8 mouse cellular contexts compared by ENCODE assay signal in the genomic region with DNA sequence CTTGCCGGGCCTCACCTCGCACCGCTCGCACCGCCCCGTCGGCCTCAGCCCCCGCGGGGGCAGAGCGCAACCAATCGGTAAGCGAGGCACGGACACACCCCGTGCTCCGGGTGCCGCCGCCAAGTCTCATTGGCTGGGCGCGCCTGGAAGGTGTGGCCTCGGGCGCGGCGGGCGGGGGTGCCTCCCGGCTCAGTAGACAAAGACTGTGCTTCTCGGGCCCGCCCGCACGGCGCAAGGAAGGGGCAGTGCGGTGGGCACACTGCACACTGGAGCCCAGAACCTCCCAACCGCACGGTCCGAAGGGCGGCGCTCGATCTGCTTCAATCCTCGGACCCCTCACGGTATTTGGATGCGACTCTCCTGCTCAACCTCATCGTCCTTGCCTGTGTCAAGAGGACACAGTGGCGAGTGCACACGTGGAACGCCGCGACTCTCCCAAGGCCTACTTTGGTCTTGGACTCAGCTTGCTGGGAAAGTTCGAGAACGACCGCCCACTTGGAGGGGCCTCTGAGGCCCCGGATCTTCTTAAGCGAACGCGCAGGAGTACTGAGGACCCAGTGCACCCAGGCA. TPM values are rescaled to one million over a fixed set of nuclear protein-coding genes. Genes with fewer than 3 reads are reported as not detected.
DNase-seq lines count a peak whose midpoint lies in the region; ATAC-seq and TF ChIP-seq lines count a peak whose summit lies in the region.

A gene (minus strand): TSS at position 44 of the 570 bp plus-strand sequence.
A gene (plus strand): TSS at position 207 of the 570 bp plus-strand sequence.

- no peak within 1 kb of the TSS for H3K27ac ChIP-seq in ES-E14 (ENCODE audit: insufficient read depth, low read depth, low read length, poor library complexity, severe bottlenecking)
- peak within 1 kb of the TSS; percentile 83 for H3K27ac ChIP-seq in forebrain, embryonic 16.5 days (ENCODE audit: low read length)
- peak within 1 kb of the TSS; percentile 89 for H3K27ac ChIP-seq in layer of hippocampus, adult 2 months
- H3K27ac ChIP-seq in lung, embryonic 14.5 days (ENCODE audit: low read depth), result peak within 1 kb of the TSS; percentile 92
- peak within 1 kb of the TSS; percentile 68; the same call in 1 of the 2 replicates for H3K27ac ChIP-seq in olfactory bulb, adult 2 months (ENCODE audit: insufficient read depth, low read depth, low read length)
- H3K27ac ChIP-seq in thymus, adult 2 months (ENCODE audit: control insufficient read depth, insufficient read depth, low read length), result no peak within 1 kb of the TSS

- H3K4me2 ChIP-seq in forebrain, embryonic 16.5 days (ENCODE audit: low read length), result peak within 1 kb of the TSS; percentile 88
- peak within 1 kb of the TSS; percentile 98 for H3K4me2 ChIP-seq in lung, embryonic 14.5 days

- TF ChIP-seq POLR2A in olfactory bulb, adult 2 months (IDR thresholded peaks at IDR 0.05; ENCODE audit: insufficient read depth, low read depth, low read length), result peak; percentile 6
- 0 out of 2 replicates have a peak, but pooled peaks have one; percentile 7 for TF ChIP-seq POLR2A in thymus, adult 2 months (IDR thresholded peaks at IDR 0.05; ENCODE audit: control insufficient read depth, extremely low read depth, insufficient read depth, low read length, poor library complexity)

- no peaks in the 10 kb centered on the region for H3K9me3 ChIP-seq in ES-E14 (ENCODE audit: control insufficient read depth, insufficient read depth, low read depth, low read length)
- no peaks in the 10 kb centered on the region for H3K9me3 ChIP-seq in forebrain, embryonic 16.5 days (ENCODE audit: control insufficient read depth, low read length)
- no peaks in the 10 kb centered on the region for H3K9me3 ChIP-seq in lung, embryonic 14.5 days (ENCODE audit: low read depth, low read length)

- H3K4me1 ChIP-seq in ES-E14 (ENCODE audit: control insufficient read depth in 2 of 2, insufficient read depth in 2 of 2, low read length in 2 of 2, poor library complexity in 1 of 2), result peaks cover 0 to 3% of the 10 kb centered on the region in 2 experiments; a peak in 1 of 4 replicates
- H3K4me1 ChIP-seq in forebrain, embryonic 16.5 days (replicated peaks; ENCODE audit: control insufficient read depth, insufficient read depth, low read length), result peaks cover 46% of the 10 kb centered on the region
- H3K4me1 ChIP-seq in lung, embryonic 14.5 days (ENCODE audit: insufficient read depth), result peaks cover 23% of the 10 kb centered on the region
- peaks cover 61% of the 10 kb centered on the region for H3K4me1 ChIP-seq in olfactory bulb, adult 2 months (ENCODE audit: control insufficient read depth, insufficient read depth, low read length)
- H3K4me1 ChIP-seq in thymus, adult 2 months (replicated peaks; ENCODE audit: control insufficient read depth, insufficient read depth, low read length), result peaks cover 25% of the 10 kb centered on the region

- in situ Hi-C loops in ES-E14 (cut with MboI; ENCODE audit: low sequenced_read_pairs in 2 of 2, unreplicated experiment in 2 of 2), result no loop called here

- TF ChIP-seq CTCF in layer of hippocampus, adult 2 months (conservative IDR thresholded peaks at IDR 0.05), result peak; percentile 45
- peak; percentile 25; the same call in 1 of the 2 replicates for TF ChIP-seq CTCF in lung, embryonic 14.5 days (IDR thresholded peaks at IDR 0.05; ENCODE audit: low read depth)
- TF ChIP-seq CTCF in olfactory bulb, adult 2 months (IDR thresholded peaks at IDR 0.05; ENCODE audit: insufficient read depth, low read depth, low read length), result no peak
- 0 out of 2 replicates have a peak, but pooled peaks have one; percentile 32 for TF ChIP-seq CTCF in thymus, adult 2 months (IDR thresholded peaks at IDR 0.05; ENCODE audit: borderline replicate concordance, control insufficient read depth, extremely low read depth, insufficient read depth, low read length, poor library complexity)

- peak; percentile 99 for ATAC-seq in forebrain, embryonic 16.5 days
- peak; percentile 99 for ATAC-seq in lung, embryonic 14.5 days (ENCODE audit: insufficient read depth)

- DNase-seq in ES-E14 (ENCODE audit: low read depth, low spot score), result peak; percentile 78
- DNase-seq in cerebellum, adult 11-12 months, result peak; percentile 98
- DNase-seq in heart, postnatal 36 days, result peak; percentile 95 to 96
- peak; percentile 97 for DNase-seq in layer of hippocampus, adult 2 months (ENCODE audit: low spot score in 2 of 2)
- DNase-seq in lung, embryonic 14.5 days, result peak; percentile 98
- DNase-seq in thymus, adult 2 months, result peak; percentile 95

- H3K36me3 ChIP-seq in ES-E14 (ENCODE audit: control insufficient read depth, insufficient read depth, low read length, poor library complexity, severe bottlenecking), result peaks cover 2% of the 10 kb centered on the region; the same call in 1 of the 2 replicates
- H3K36me3 ChIP-seq in forebrain, embryonic 16.5 days (ENCODE audit: control insufficient read depth, insufficient read depth), result no peaks in the 10 kb centered on the region
- peaks cover 18% of the 10 kb centered on the region for H3K36me3 ChIP-seq in lung, embryonic 14.5 days (ENCODE audit: insufficient read depth)
- H3K36me3 ChIP-seq in thymus, adult 2 months (ENCODE audit: control insufficient read depth, insufficient read depth, low read length), result no peaks in the 10 kb centered on the region

- intact Hi-C loops in heart, postnatal 36 days (cut with DNase I), result loop anchor here (2.0 kb wide), 2 partner anchors 41 to 57 kb away; a partner anchor contains a TSS

- H3K9ac ChIP-seq in ES-E14 (ENCODE audit: insufficient read depth, low read depth, low read length, poor library complexity, severe bottlenecking), result peak within 1 kb of the TSS; percentile 76
- peak within 1 kb of the TSS; percentile 84 for H3K9ac ChIP-seq in forebrain, embryonic 16.5 days (replicated peaks; ENCODE audit: low read depth, low read length)
- H3K9ac ChIP-seq in lung, embryonic 14.5 days, result peak within 1 kb of the TSS; percentile 88

- H3K27me3 ChIP-seq in forebrain, embryonic 16.5 days (replicated peaks; ENCODE audit: control insufficient read depth, insufficient read depth, low read length), result no peaks in the 10 kb centered on the region
- H3K27me3 ChIP-seq in lung, embryonic 14.5 days (ENCODE audit: insufficient read depth, low read length), result no peaks in the 10 kb centered on the region
- no peaks in the 10 kb centered on the region for H3K27me3 ChIP-seq in thymus, adult 2 months (ENCODE audit: control insufficient read depth, insufficient read depth, low read length)

- under 1% methylated on average over 50 of the region's 53 CpGs for WGBS in forebrain, embryonic 16.5 days
- under 1% methylated on average over 53 of the region's 53 CpGs for WGBS in lung, embryonic 14.5 days
- WGBS in olfactory bulb, adult 2 months, result under 1% methylated on average over 53 of the region's 53 CpGs
- WGBS in thymus, adult 2 months, result under 1% methylated on average over 53 of the region's 53 CpGs

- peak within 1 kb of the TSS; percentile 70 to 73 for H3K4me3 ChIP-seq in ES-E14 (ENCODE audit: insufficient read depth in 1 of 2, low read depth in 1 of 2, low read length in 2 of 2, poor library complexity in 1 of 2, severe bottlenecking in 1 of 2)
- peak within 1 kb of the TSS; percentile 93 for H3K4me3 ChIP-seq in forebrain, embryonic 16.5 days (replicated peaks; ENCODE audit: low read length)
- peak within 1 kb of the TSS; percentile 66 for H3K4me3 ChIP-seq in layer of hippocampus, adult 2 months
- H3K4me3 ChIP-seq in lung, embryonic 14.5 days (ENCODE audit: low read depth, low read length), result peak within 1 kb of the TSS; percentile 70
- peak within 1 kb of the TSS; percentile 77 for H3K4me3 ChIP-seq in olfactory bulb, adult 2 months (ENCODE audit: insufficient read depth, low read depth, low read length)
- peak within 1 kb of the TSS; percentile 76 for H3K4me3 ChIP-seq in thymus, adult 2 months (ENCODE audit: control insufficient read depth, insufficient read depth, low read length)

TF ChIP-seq in ES-E14, 5 proteins besides CTCF, POLR2A, EP300 and RAD21:
- TF ChIP-seq ZNF384 (IDR thresholded peaks at IDR 0.05; ENCODE audit: low read depth, low read length), result no peak
- no peak for TF ChIP-seq ZC3H11A (IDR thresholded peaks at IDR 0.05; ENCODE audit: borderline replicate concordance, low read depth, low read length)
- TF ChIP-seq HCFC1 (IDR thresholded peaks at IDR 0.05; ENCODE audit: borderline replicate concordance, insufficient read depth, low read length), result no peak; the same call in 1 of the 2 replicates
- no peak for TF ChIP-seq MAFK (IDR thresholded peaks at IDR 0.05; ENCODE audit: insufficient read depth, low read depth, low read length)
- no peak for TF ChIP-seq CHD2 (IDR thresholded peaks at IDR 0.05; ENCODE audit: low read depth, low read length)
TF ChIP-seq in ES-E14: peak in this region for 0.

RNA-seq across cellular contexts. Expression of the first gene that starts in this region (rescaled TPM):
- 2.1 and 3.5 TPM in 2 replicates for total RNA-seq in ES-E14 (2012; rRNA removed)
- polyA plus RNA-seq in forebrain, embryonic 16.5 days (2015; fragmentation: Nextera tagmentation; extraction: Ambion mirVana), result 27.6 and 28.6 TPM in 2 replicates
- total RNA-seq in heart, postnatal 36 days (2021), result 10 to 100 TPM in 1 of 2 experiments, 1 to 10 TPM in 1; 8.5 to 10.7 TPM
- total RNA-seq in layer of hippocampus, adult 2 months (2021), result 10 to 100 TPM; 21.7 to 23.3 TPM
- 8.7 and 9.0 TPM in 2 replicates for polyA plus RNA-seq in lung, embryonic 14.5 days (2014; fragmentation: Nextera tagmentation; extraction: Ambion mirVana)
- not detected in 2 replicates for polyA plus RNA-seq in olfactory bulb, adult 2 months (2012; ENCODE audit: insufficient read depth, insufficient read length, low replicate concordance, missing spikeins)
- polyA plus RNA-seq in thymus, adult 2 months (2012; rRNA removed), result 20.4 and 24.4 TPM in 2 replicates

RNA-seq across cellular contexts. Expression of the second gene that starts in this region (rescaled TPM):
- 8.1 and 8.6 TPM in 2 replicates for total RNA-seq in ES-E14 (2012; rRNA removed)
- polyA plus RNA-seq in forebrain, embryonic 16.5 days (2015; fragmentation: Nextera tagmentation; extraction: Ambion mirVana), result 13.5 and 19.1 TPM in 2 replicates
- total RNA-seq in heart, postnatal 36 days (2021), result 1 to 10 TPM; 6.5 to 6.9 TPM
- total RNA-seq in layer of hippocampus, adult 2 months (2021), result 1 to 10 TPM; 9.2 to 9.6 TPM
- 11.9 and 12.6 TPM in 2 replicates for polyA plus RNA-seq in lung, embryonic 14.5 days (2014; fragmentation: Nextera tagmentation; extraction: Ambion mirVana)
- not detected in 2 replicates for polyA plus RNA-seq in olfactory bulb, adult 2 months (2012; ENCODE audit: insufficient read depth, insufficient read length, low replicate concordance, missing spikeins)
- 26.1 and 28.2 TPM in 2 replicates for polyA plus RNA-seq in thymus, adult 2 months (2012; rRNA removed)

Comparison
In these comparisons a context has a peak if more than half of its experiments do, and no peak if none do; other contexts are left out.
1. RNA of the second gene that starts in this region (polyA plus RNA-seq): 26.1 to 28.2 TPM in thymus, adult 2 months, 13.5 to 19.1 TPM in forebrain, embryonic 16.5 days and 11.9 to 12.6 TPM in lung, embryonic 14.5 days; not detected in olfactory bulb, adult 2 months; every median in the first group is over 10 times any median in the second.
2. H3K27ac ChIP-seq: peak in forebrain, embryonic 16.5 days (single experiment), layer of hippocampus, adult 2 months (single experiment), lung, embryonic 14.5 days (single experiment) and olfactory bulb, adult 2 months (single experiment); none in ES-E14 (single experiment) and thymus, adult 2 months (single experiment).
3. Peak in every context shown above with its lines, with median percentiles within 50 percentile points of each other: DNase-seq, H3K4me3 ChIP-seq and H3K9ac ChIP-seq.